Mouse (Mus musculus): ENCODE data around the gene Ms4a4a. TPM values are rescaled to one million over a fixed set of nuclear protein-coding genes. Genes with fewer than 3 reads are reported as not detected.
A peak's percentile ranks its signal among the peaks of the same experiment; 100 is the strongest.
"Not testable (repeated sequence)": the region's sequence is repeated elsewhere in the genome, so short reads cannot be mapped to it uniquely, and the experiment has no call there.

Ms4a4a gene
- polyA plus RNA-seq, 1 experiment from 2014 or later: not detected

GRCm38 (mm10) chr19:11376399-11376798, 1.1 kb downstream of the Ms4a4a start:
- TF ChIP-seq CTCF (IDR thresholded peaks at IDR 0.05): no peak
- in situ Hi-C loops (cut with MboI; ENCODE audit: low pct_unique_long_range_greater_than_20kb): no loop called here
- ChIA-PET POLR2A (no interaction called here), CTCF (no interaction called here)
- DNase-seq (ENCODE audit: low read depth, low spot score) (no peak), ATAC-seq (no peak)
- peaks cover 57% of the 10 kb centered on the region for H3K27me3 ChIP-seq

GRCm38 (mm10) chr19:11387109-11387508, 11.8 kb downstream of the Ms4a4a start:
- ChIA-PET POLR2A (no interaction called here), CTCF (no interaction called here)
- peaks cover 21% of the 10 kb centered on the region for H3K27me3 ChIP-seq
- in situ Hi-C loops (cut with MboI; ENCODE audit: low pct_unique_long_range_greater_than_20kb): no loop called here
- no peak for ATAC-seq
- TF ChIP-seq CTCF (IDR thresholded peaks at IDR 0.05): peak; percentile 9
- no peak for DNase-seq (ENCODE audit: low read depth, low spot score)

- ChIA-PET CTCF (no interaction called here), POLR2A (no interaction called here)
- DNase-seq (ENCODE audit: low read depth, low spot score) (no peak), ATAC-seq (no peak)
- no peak for TF ChIP-seq CTCF (IDR thresholded peaks at IDR 0.05)
- in situ Hi-C loops (cut with MboI; ENCODE audit: low pct_unique_long_range_greater_than_20kb): no loop called here
- H3K27me3 ChIP-seq: peaks cover 21% of the 10 kb centered on the region
Measured at GRCm38 (mm10) chr19:11387685-11388084, 12.4 kb downstream of the Ms4a4a start.

GRCm38 (mm10) chr19:11388949-11389348, 13.6 kb downstream of the Ms4a4a start:
- TF ChIP-seq CTCF (IDR thresholded peaks at IDR 0.05): no peak
- H3K27me3 ChIP-seq: peaks cover 21% of the 10 kb centered on the region
- in situ Hi-C loops (cut with MboI; ENCODE audit: low pct_unique_long_range_greater_than_20kb): no loop called here
- ChIA-PET POLR2A (no interaction called here), CTCF (interaction anchor here (1.0 kb wide), 1 partner anchor 9 kb away, joined by 3 read pairs; no protein-coding TSS in a partner anchor)
- DNase-seq (ENCODE audit: low read depth, low spot score) (no peak), ATAC-seq (no peak)

GRCm38 (mm10) chr19:11395769-11396168, 20.4 kb downstream of the Ms4a4a start:
- in situ Hi-C loops (cut with MboI; ENCODE audit: low pct_unique_long_range_greater_than_20kb): no loop called here
- ATAC-seq: no peak
- POLR2A ChIA-PET: no interaction called here
- no peak for TF ChIP-seq CTCF (IDR thresholded peaks at IDR 0.05)
- H3K27me3 ChIP-seq: peaks cover 26% of the 10 kb centered on the region
- DNase-seq (ENCODE audit: low read depth, low spot score): no peak
- CTCF ChIA-PET: interaction anchor here (0.7 kb wide), 1 partner anchor 82 kb away, joined by 3 read pairs; no protein-coding TSS in a partner anchor

- POLR2A ChIA-PET: no interaction called here
- ATAC-seq: no peak
- peaks cover 15% of the 10 kb centered on the region for H3K27me3 ChIP-seq
- no peak for DNase-seq (ENCODE audit: low read depth, low spot score)
- CTCF ChIA-PET: no interaction called here
- TF ChIP-seq CTCF (IDR thresholded peaks at IDR 0.05): no peak
- in situ Hi-C loops (cut with MboI; ENCODE audit: low pct_unique_long_range_greater_than_20kb): no loop called here
Measured at GRCm38 (mm10) chr19:11404527-11404926, 29.2 kb downstream of the Ms4a4a start, which contains the start of gene Ms4a4c. Gene Ms4a4c, plus strand, starts transcription at chr19:11404770.

- DNase-seq (ENCODE audit: low read depth, low spot score) (no peak), ATAC-seq (no peak)
- CTCF ChIA-PET: no interaction called here
- peaks cover 15% of the 10 kb centered on the region for H3K27me3 ChIP-seq
- TF ChIP-seq CTCF (IDR thresholded peaks at IDR 0.05): no peak
- in situ Hi-C loops (cut with MboI; ENCODE audit: low pct_unique_long_range_greater_than_20kb): no loop called here
- POLR2A ChIA-PET: interaction anchor here (0.5 kb wide), 1 partner anchor 776 kb away, joined by 3 read pairs; no protein-coding TSS in a partner anchor
Measured at GRCm38 (mm10) chr19:11407428-11407827, 32.1 kb downstream of the Ms4a4a start.

GRCm38 (mm10) chr19:11408591-11408990, 33.3 kb downstream of the Ms4a4a start:
- ChIA-PET POLR2A (no interaction called here), CTCF (interaction anchor here (1.3 kb wide), 1 partner anchor 9 kb away, joined by 4 read pairs; no protein-coding TSS in a partner anchor)
- peaks cover 13% of the 10 kb centered on the region for H3K27me3 ChIP-seq
- in situ Hi-C loops (cut with MboI; ENCODE audit: low pct_unique_long_range_greater_than_20kb): no loop called here
- no peak for TF ChIP-seq CTCF (IDR thresholded peaks at IDR 0.05)
- ATAC-seq (no peak), DNase-seq (ENCODE audit: low read depth, low spot score) (no peak)

- no peak for ATAC-seq
- POLR2A ChIA-PET: no interaction called here
Measured at GRCm38 (mm10) chr19:11411640-11412039, 36.3 kb downstream of the Ms4a4a start.

GRCm38 (mm10) chr19:11414084-11414483, 38.8 kb downstream of the Ms4a4a start:
- H3K27me3 ChIP-seq: peaks cover 11% of the 10 kb centered on the region
- no peak for DNase-seq (ENCODE audit: low read depth, low spot score)
- no peak for ATAC-seq
- POLR2A ChIA-PET: no interaction called here
- in situ Hi-C loops (cut with MboI; ENCODE audit: low pct_unique_long_range_greater_than_20kb): no loop called here
- no peak for TF ChIP-seq CTCF (IDR thresholded peaks at IDR 0.05)
- CTCF ChIA-PET: interaction anchor here (1.4 kb wide), 1 partner anchor 52 kb away, joined by 3 read pairs; no protein-coding TSS in a partner anchor

More at GRCm38 (mm10) chr19:11411640-11412039, 36.3 kb downstream of the Ms4a4a start:
- CTCF ChIA-PET: no interaction called here
- in situ Hi-C loops (cut with MboI; ENCODE audit: low pct_unique_long_range_greater_than_20kb): no loop called here
- DNase-seq (ENCODE audit: low read depth, low spot score): no peak
- H3K27me3 ChIP-seq: peaks cover 8% of the 10 kb centered on the region
- no peak for TF ChIP-seq CTCF (IDR thresholded peaks at IDR 0.05)

GRCm38 (mm10) chr19:11415581-11415980, 40.3 kb downstream of the Ms4a4a start:
- H3K27me3 ChIP-seq: peaks cover 11% of the 10 kb centered on the region
- no peak for TF ChIP-seq CTCF (IDR thresholded peaks at IDR 0.05)
- ChIA-PET POLR2A (no interaction called here), CTCF (no interaction called here)
- in situ Hi-C loops (cut with MboI; ENCODE audit: low pct_unique_long_range_greater_than_20kb): no loop called here
- DNase-seq (ENCODE audit: low read depth, low spot score): no peak
- no peak for ATAC-seq

GRCm38 (mm10) chr19:11418865-11419264, 43.5 kb downstream of the Ms4a4a start:
- H3K27me3 ChIP-seq; POLR2A ChIA-PET; DNase-seq (ENCODE audit: low read depth, low spot score); in situ Hi-C loops (cut with MboI; ENCODE audit: low pct_unique_long_range_greater_than_20kb); CTCF ChIA-PET; ATAC-seq: not testable (repeated sequence)

- in situ Hi-C loops (cut with MboI; ENCODE audit: low pct_unique_long_range_greater_than_20kb); POLR2A ChIA-PET; CTCF ChIA-PET; H3K27me3 ChIP-seq; DNase-seq (ENCODE audit: low read depth, low spot score): not testable (repeated sequence)
- peak; percentile 65 for ATAC-seq
Measured at GRCm38 (mm10) chr19:11431209-11431608, 55.9 kb downstream of the Ms4a4a start.
